Mouse (Mus musculus) forebrain, embryonic 13.5 days (tissue): ENCODE results near the gene Ermn. TPM values are rescaled to one million over a fixed set of nuclear protein-coding genes. Genes with fewer than 3 reads are reported as not detected.

ENCODE experiments used
- ATAC-seq: fragments of 200-750 bp; cut with Nextera tagmentation; 2 replicates; pipeline ENCODE4 v1.8.0; 2017
- H3K27ac ChIP-seq: fragments of 300-500 bp; sonication (generic); 2 replicates; pipeline ENCODE4 v1.5.1; 2015; ENCODE audit warnings: inconsistent platforms, mild to moderate bottlenecking, moderate library complexity
- H3K27me3 ChIP-seq: fragments of 300-500 bp; sonication (generic); 2 replicates; pipeline ENCODE4 v1.6.1; 2015; ENCODE audit warnings: mild to moderate bottlenecking, inconsistent platforms
- H3K36me3 ChIP-seq: fragments of 300-500 bp; sonication (generic); 2 replicates; pipeline ENCODE4 v1.6.1; 2015; ENCODE audit warnings: mild to moderate bottlenecking, inconsistent platforms; ENCODE audit not compliant: poor library complexity, severe bottlenecking
- H3K4me1 ChIP-seq: fragments of 300-500 bp; sonication (generic); 2 replicates; pipeline ENCODE4 v1.6.1; 2015; ENCODE audit warnings: inconsistent platforms
- H3K4me2 ChIP-seq: fragments of 300-500 bp; sonication (generic); 2 replicates; pipeline ENCODE4 v1.6.1; 2015; ENCODE audit warnings: inconsistent platforms, mild to moderate bottlenecking, moderate library complexity
- H3K4me3 ChIP-seq: fragments of 300-500 bp; sonication (generic); 2 replicates; pipeline ENCODE4 v1.5.1; 2015; ENCODE audit warnings: mild to moderate bottlenecking, inconsistent platforms
- H3K9ac ChIP-seq: fragments of 300-500 bp; sonication (generic); 2 replicates; pipeline ENCODE4 v1.6.1; 2015; ENCODE audit warnings: mild to moderate bottlenecking, inconsistent platforms
- H3K9me3 ChIP-seq: fragments of 300-500 bp; sonication (generic); replicated peaks from 2 replicates; pipeline ENCODE4 v1.6.1; 2016; ENCODE audit warnings: inconsistent platforms
- WGBS: fragments of 180-500 bp; shearing (Covaris S2); methylation state at CpG from one replicate; pipeline ENCODE4 v1.1.7; 2015; 5-methylcytosine and 5-hydroxymethylcytosine counted together
- polyA plus RNA-seq: library from polyadenylated mRNA; unstranded; fragments of >200 nt; fragmentation: Nextera tagmentation; extraction: Ambion mirVana; gene quantifications from 2 replicates; pipeline ENCODE4 v1.2.1, GENCODE M21; 2015

Gene Ermn
- polyA plus RNA-seq = 1.6 and 2.0 TPM in 2 replicates

DNA sequence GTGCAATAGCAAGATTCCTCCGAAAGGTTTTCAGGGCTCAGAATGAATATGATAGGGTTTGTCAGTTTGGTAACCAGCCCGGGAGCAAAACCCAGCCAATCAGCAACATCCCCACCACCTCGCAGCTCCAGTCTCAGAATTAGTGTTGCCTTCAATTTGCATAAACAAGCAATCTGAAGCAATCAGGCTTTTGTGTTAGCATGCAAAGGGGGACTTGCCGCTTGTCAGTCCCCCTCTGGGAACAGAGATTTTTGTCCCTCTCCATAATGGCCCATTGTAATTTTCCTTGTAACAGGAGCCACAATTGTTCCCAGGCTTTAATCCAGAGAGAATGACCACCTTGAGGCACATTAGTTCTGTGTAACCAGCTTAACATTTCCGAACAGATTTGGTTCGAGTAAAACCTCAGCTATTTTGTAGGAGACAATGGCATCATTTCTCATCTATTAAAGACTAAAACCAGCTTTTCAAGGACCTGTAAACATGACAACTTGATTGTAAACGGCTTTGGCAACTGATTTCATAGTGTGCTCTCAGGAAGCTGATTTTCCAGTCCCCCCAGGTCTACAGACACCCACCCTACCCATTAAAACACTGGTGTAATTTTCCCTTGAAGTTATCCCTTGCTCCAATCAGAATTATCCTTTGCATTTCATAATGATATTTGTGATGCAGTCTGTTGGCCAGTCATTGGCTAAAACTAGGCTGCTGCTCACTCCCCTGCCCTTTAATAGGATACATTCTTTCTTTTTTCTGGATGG lies at the start of gene Ermn:
Gene Ermn (minus strand): TSS at position 44 of the 761 bp plus-strand sequence.
- Histone ChIP-seq H3K27me3 (no peaks in the 10 kb centered on the region; the same call in 1 of the 2 replicates), H3K27ac (no peak within 1 kb of the TSS; the same call in 1 of the 2 replicates), H3K4me1 (peaks cover 23% of the 10 kb centered on the region; the same call in 1 of the 2 replicates), H3K36me3 (no peaks in the 10 kb centered on the region), H3K4me3 (0 out of 2 replicates have a peak within 1 kb of the TSS, but pooled peaks have one; percentile 6), H3K9ac (no peak within 1 kb of the TSS), H3K9me3 (no peaks in the 10 kb centered on the region), H3K4me2 (peak within 1 kb of the TSS; percentile 41)
- 2% methylated on average over 7 of the region's 7 CpGs for WGBS
- peak; percentile 89 for ATAC-seq

DNA sequence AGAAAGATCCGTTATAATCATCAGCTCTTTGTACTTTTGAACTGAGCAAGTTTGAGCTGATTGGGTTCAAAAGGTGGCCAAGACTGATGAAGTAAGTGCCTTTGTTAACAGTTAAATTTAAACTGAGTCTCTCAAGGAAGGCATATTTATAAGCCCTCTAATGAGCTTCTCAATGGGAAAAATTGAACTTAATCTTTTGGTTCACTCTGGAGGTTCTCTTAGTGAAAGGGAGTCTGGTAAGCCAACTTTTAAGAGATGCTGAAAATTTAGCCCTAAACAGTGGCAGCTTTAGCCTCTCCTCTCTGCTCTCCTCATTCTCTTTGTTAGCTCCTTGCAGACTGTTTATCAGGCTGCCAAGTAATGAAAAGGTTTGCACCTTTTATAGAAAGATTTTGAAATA lies 42.2 kb upstream of the Ermn start:
- no peak overlapping the region for H3K27ac ChIP-seq
- H3K4me2 ChIP-seq = no peak overlapping the region
- no peaks in the 10 kb centered on the region for H3K36me3 ChIP-seq
- H3K4me3 ChIP-seq = no peak overlapping the region
- no peaks in the 10 kb centered on the region for H3K9me3 ChIP-seq
- no peaks in the 10 kb centered on the region for H3K27me3 ChIP-seq
- ATAC-seq = peak; percentile 53; the same call in 1 of the 2 replicates
- peaks cover 14% of the 10 kb centered on the region for H3K4me1 ChIP-seq
- 11% methylated on average over 1 of the region's 1 CpGs for WGBS
- H3K9ac ChIP-seq = no peak overlapping the region

DNA sequence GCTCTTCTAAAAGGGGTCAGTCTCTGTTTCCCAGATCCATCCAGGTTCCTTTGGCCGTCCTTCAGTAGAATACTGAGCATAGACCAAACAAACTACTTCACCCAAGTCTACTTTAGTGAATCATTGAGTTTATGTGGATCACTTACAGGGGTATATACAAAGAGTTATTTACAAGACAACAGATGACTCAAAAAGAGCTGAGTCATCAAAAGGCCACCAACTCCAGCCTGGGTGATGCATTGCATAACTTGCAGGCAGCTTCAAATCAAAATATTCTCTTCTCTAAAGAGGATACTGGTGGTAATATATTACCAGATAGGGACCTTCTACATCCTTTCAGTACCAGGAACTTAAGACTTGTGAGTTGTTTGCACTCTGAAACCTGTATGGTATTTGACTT lies 33.8 kb upstream of the Ermn start:
- no peak for ATAC-seq
- Histone ChIP-seq H3K4me2 (no peak overlapping the region), H3K4me1 (no peaks in the 10 kb centered on the region), H3K36me3 (no peaks in the 10 kb centered on the region), H3K9ac (no peak overlapping the region), H3K27me3 (no peaks in the 10 kb centered on the region), H3K9me3 (no peaks in the 10 kb centered on the region), H3K4me3 (no peak overlapping the region), H3K27ac (no peak overlapping the region)
- 80% methylated on average over 1 of the region's 1 CpGs for WGBS

DNA sequence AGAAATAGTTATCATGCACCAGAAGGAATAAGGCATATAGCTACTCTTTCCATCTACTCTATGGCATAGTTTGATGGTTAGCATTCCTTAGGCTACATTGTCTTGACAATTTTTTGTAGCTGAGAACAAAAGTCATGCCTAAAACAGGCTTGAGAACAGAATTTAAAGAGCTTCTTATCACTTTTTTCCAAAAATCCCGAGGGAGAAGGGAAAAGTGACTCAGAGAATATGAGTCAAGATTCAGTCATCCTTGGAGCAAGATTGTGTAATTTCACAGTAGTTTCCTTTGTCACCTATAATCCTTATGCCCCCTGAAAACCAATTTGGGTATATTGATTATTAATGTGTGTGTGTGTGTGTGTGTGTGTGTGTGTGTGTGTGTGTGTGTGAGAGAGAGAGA lies 27.2 kb upstream of the Ermn start:
- Histone ChIP-seq H3K4me2 (no peak overlapping the region), H3K27ac (no peak overlapping the region), H3K9me3 (no peaks in the 10 kb centered on the region), H3K9ac (no peak overlapping the region), H3K4me3 (no peak overlapping the region), H3K4me1 (no peaks in the 10 kb centered on the region), H3K27me3 (no peaks in the 10 kb centered on the region), H3K36me3 (no peaks in the 10 kb centered on the region)
- WGBS = 60% methylated on average over 1 of the region's 1 CpGs
- ATAC-seq = no peak

DNA sequence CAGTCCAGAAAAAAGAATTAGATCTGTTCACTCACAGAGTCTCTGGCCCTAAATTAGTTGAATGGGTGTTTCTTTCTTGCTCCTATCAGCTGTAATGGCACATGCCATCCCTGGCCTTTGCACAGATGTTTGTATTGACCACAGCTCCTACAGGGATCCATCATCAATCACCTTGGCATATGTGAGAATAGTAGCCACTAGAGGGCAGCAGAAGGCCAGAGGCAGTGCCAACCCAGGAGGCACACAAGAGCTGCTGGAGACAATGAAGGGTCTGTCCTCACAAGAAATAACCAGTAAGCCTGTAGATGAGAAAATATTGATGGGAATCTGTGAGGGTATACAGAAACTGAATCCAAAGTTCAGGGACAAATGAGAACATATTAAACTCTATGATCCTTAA lies 2.7 kb upstream of the Ermn start:
- no peaks in the 10 kb centered on the region for H3K9me3 ChIP-seq
- peaks cover 22% of the 10 kb centered on the region; the same call in 1 of the 2 replicates for H3K4me1 ChIP-seq
- peak; percentile 61; the same call in 1 of the 2 replicates for ATAC-seq
- no peak overlapping the region for H3K27ac ChIP-seq
- no peak overlapping the region for H3K4me3 ChIP-seq
- no peak overlapping the region for H3K4me2 ChIP-seq
- H3K36me3 ChIP-seq = no peaks in the 10 kb centered on the region
- H3K9ac ChIP-seq = no peak overlapping the region
- H3K27me3 ChIP-seq = no peaks in the 10 kb centered on the region; the same call in 1 of the 2 replicates

DNA sequence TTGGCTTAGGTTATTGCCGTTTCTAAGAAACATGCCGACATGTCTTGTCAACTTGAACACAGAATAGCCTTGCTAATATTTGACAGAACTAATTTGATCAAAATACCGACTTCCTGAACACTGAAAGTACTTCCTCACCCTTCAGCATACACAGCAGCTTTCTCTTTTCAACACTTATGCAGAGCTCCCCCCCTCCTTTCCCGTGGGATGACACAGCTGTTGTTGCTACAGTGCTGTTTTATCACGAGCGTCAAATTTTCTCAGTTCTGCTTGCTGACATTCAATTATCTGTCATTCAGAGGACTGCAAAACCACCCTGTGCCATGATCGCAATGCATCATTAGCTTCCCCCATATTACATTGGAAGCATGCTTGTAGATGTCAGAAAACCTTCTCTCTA lies 10.8 kb downstream of the Ermn start:
- Histone ChIP-seq H3K27me3 (no peaks in the 10 kb centered on the region), H3K9ac (no peak overlapping the region), H3K27ac (no peak overlapping the region), H3K36me3 (no peaks in the 10 kb centered on the region), H3K4me3 (no peak overlapping the region), H3K4me2 (no peak overlapping the region), H3K9me3 (no peaks in the 10 kb centered on the region), H3K4me1 (no peaks in the 10 kb centered on the region)
- 80% methylated on average over 7 of the region's 7 CpGs for WGBS
- ATAC-seq = peak; percentile 62

DNA sequence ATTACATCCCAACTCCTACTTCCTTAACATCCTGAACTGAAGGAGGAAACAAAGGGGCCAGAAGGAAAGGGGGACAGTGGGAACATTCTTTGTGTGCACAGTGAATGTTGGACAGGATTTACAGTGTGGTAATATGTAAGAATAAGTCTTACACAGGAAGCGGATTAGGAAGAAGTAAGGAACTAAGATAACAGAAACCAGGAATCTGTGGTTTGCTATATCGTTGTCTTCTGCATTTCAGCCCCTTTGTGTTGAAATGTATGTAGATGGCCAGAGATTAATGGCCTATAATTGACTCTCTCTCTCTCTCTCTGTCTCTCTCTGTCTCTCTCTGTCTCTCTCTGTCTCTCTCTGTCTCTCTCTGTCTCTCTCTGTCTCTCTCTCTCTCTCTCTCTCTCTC lies 15.7 kb downstream of the Ermn start:
- Histone ChIP-seq H3K4me1 (no peaks in the 10 kb centered on the region), H3K4me3 (no peak overlapping the region), H3K4me2 (no peak overlapping the region), H3K9me3 (no peaks in the 10 kb centered on the region), H3K27me3 (no peaks in the 10 kb centered on the region), H3K9ac (no peak overlapping the region), H3K27ac (no peak overlapping the region), H3K36me3 (no peaks in the 10 kb centered on the region)
- ATAC-seq = no peak
- WGBS = 97% methylated on average over 2 of the region's 2 CpGs

DNA sequence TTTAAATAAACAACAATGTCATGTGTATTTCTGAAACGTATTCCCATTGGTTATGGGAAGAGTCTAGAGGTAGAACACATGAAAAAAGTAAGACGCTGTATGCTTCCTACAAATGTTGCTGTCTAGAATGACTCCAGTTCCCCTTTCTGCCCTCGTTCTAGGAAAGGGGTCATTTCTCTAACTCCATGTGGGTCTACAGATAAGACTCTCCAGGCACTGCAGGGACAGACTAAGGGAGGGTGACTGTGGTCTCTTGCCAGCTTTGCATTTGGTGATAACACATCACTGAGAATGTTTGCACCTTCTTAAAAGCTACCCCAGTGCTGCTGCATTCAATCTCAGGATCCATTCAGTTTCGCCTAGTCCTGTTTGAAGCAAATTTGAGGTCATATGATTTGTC lies 17.0 kb downstream of the Ermn start:
- H3K27ac ChIP-seq = no peak overlapping the region
- no peaks in the 10 kb centered on the region for H3K36me3 ChIP-seq
- H3K9me3 ChIP-seq = no peaks in the 10 kb centered on the region
- H3K4me1 ChIP-seq = no peaks in the 10 kb centered on the region
- no peak overlapping the region for H3K4me3 ChIP-seq
- 86% methylated on average over 4 of the region's 4 CpGs for WGBS
- no peaks in the 10 kb centered on the region for H3K27me3 ChIP-seq
- no peak overlapping the region for H3K4me2 ChIP-seq
- no peak for ATAC-seq
- H3K9ac ChIP-seq = no peak overlapping the region

DNA sequence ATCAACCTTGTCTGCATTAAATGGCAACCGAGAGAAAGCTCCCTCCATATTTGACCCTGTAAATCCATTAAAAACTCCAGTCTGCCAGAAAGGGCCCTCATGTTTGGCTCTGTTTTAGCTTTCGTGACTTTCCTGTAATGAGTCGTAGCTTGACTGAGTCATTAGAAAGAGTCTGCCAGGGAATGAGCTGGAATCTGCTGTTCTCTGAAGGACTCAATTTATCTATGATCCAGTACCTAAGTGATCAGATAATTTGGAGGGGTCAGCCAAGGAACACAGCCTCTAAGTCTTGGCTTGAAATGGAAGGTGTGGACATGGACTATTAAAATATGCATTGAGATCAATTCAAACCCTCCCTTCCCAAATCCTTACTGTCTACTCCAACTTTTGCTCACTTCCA lies 21.2 kb downstream of the Ermn start:
- ATAC-seq = no peak

DNA sequence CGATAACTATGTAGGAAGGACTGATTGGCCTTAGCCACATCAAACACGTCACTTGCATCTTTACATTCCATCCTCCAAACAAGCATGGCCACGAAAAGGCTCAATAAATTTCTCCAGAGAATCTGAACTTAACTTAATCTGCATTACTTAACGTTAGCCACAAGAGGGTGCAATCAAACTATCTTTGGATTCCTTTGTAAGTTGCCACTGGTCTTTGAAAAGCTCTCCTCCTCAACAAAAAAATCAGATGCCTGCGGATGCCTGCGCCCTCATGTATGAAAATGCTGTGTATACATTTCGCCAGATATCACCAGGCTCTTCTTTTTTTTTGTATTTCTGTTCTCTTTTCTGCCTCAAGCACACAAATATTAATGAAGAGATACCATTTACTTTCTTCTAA lies 23.3 kb downstream of the Ermn start:
- Histone ChIP-seq H3K4me1 (0 out of 2 replicates have a peak, but pooled peaks cover 2% of the 10 kb centered on the region), H3K9ac (no peak overlapping the region), H3K9me3 (no peaks in the 10 kb centered on the region), H3K4me3 (no peak overlapping the region), H3K36me3 (no peaks in the 10 kb centered on the region), H3K27ac (no peak overlapping the region), H3K27me3 (no peaks in the 10 kb centered on the region), H3K4me2 (no peak overlapping the region)
- ATAC-seq = peak; percentile 73; the same call in 1 of the 2 replicates
- 17% methylated on average over 7 of the region's 7 CpGs for WGBS

More for the DNA sequence above, 21.2 kb downstream of the Ermn start:
- H3K4me2 ChIP-seq = no peak overlapping the region
- 85% methylated on average over 3 of the region's 3 CpGs for WGBS
- H3K27me3 ChIP-seq = no peaks in the 10 kb centered on the region
- no peak overlapping the region for H3K27ac ChIP-seq
- no peaks in the 10 kb centered on the region for H3K9me3 ChIP-seq
- H3K36me3 ChIP-seq = no peaks in the 10 kb centered on the region
- H3K4me3 ChIP-seq = no peak overlapping the region
- no peak overlapping the region for H3K9ac ChIP-seq
- 0 out of 2 replicates have a peak, but pooled peaks cover 2% of the 10 kb centered on the region for H3K4me1 ChIP-seq

DNA sequence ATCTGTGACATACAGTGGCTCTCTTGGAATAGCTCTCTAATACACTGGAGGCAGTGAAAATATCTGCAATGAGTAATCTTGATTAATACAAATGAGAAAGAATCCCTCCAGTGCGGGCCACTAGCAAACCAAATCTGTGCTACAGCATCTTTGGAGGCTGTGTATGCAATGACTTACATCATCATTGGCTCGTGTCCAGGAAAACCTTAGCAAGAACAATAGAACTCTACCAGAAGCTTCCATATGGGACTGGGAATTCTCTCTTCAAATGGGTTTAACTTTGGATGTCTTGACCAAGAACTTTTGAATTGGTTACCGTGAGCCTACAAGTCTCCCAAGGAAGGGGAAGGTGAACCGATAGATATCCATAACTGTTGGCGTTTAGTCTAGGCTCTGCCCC lies 25.9 kb downstream of the Ermn start:
- Histone ChIP-seq H3K27me3 (no peaks in the 10 kb centered on the region), H3K9ac (no peak overlapping the region), H3K27ac (no peak overlapping the region), H3K9me3 (no peaks in the 10 kb centered on the region), H3K4me1 (0 out of 2 replicates have a peak, but pooled peaks cover 2% of the 10 kb centered on the region), H3K36me3 (no peaks in the 10 kb centered on the region), H3K4me2 (no peak overlapping the region), H3K4me3 (no peak overlapping the region)
- ATAC-seq = no peak
- 70% methylated on average over 5 of the region's 5 CpGs for WGBS

DNA sequence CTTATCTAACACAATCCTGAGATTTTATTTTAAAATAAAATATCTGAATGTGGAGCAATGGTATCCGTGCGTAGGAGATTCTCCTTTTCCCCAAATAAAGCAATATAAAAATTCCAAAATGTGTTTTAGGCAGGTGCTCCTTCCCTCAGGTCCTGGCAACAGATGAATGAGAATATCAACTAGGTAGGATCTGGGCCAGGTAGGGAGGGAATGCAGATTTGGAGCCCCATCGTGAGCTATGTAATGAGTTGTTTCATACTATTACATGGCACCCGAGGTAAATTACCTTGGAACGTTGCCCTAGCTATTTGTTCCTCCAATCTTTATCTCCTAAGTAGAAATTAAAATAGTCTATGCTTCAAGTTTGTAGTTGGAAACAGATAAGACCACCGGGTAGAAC lies 29.1 kb downstream of the Ermn start:
- Histone ChIP-seq H3K4me2 (no peak overlapping the region), H3K4me1 (0 out of 2 replicates have a peak, but pooled peaks cover 2% of the 10 kb centered on the region), H3K27ac (no peak overlapping the region), H3K9ac (no peak overlapping the region), H3K9me3 (no peaks in the 10 kb centered on the region), H3K4me3 (no peak overlapping the region), H3K27me3 (no peaks in the 10 kb centered on the region), H3K36me3 (no peaks in the 10 kb centered on the region)
- 84% methylated on average over 6 of the region's 6 CpGs for WGBS
- no peak for ATAC-seq

DNA sequence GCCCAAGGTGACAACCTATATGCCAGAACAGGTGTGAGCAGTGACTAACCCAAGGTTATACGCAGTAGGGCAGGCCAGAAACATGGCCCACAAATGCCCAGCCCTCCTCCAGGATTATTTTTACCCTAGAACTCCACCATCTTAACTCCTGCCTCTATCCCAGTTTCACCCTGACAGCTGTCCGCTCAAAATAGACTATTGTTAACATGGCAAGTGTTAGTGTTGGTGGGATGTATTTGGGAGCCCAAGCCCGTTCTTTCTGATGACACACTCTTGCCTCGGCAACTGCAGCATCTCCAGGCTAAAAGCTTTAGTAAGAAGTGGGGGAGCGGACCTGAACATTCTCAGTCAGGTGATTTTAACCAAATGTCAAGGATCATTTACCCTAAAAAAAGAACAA lies 45.6 kb downstream of the Ermn start:
- H3K4me2 ChIP-seq = no peak overlapping the region
- H3K27me3 ChIP-seq = no peaks in the 10 kb centered on the region
- no peaks in the 10 kb centered on the region for H3K36me3 ChIP-seq
- no peak overlapping the region for H3K9ac ChIP-seq
- H3K9me3 ChIP-seq = no peaks in the 10 kb centered on the region
- H3K4me1 ChIP-seq = no peaks in the 10 kb centered on the region
- no peak overlapping the region for H3K4me3 ChIP-seq
- ATAC-seq = no peak
- H3K27ac ChIP-seq = no peak overlapping the region
- 84% methylated on average over 5 of the region's 5 CpGs for WGBS
